Mouse (Mus musculus) megakaryocyte, adult 5-6 weeks (primary cell): ENCODE measurements at regions not wholly inside any gene's neighbourhood (a gene's known extent, or its start where the extent isn't known, plus 50 kb on each side); places are given as distances from the start of the nearest gene placed in this dataset.

ENCODE experiments used
- ATAC-seq: 2 replicates; pipeline ENCODE4 v1.8.0; 2016; ENCODE audit warnings: mild to moderate bottlenecking, inconsistent platforms; ENCODE audit not compliant: poor library complexity, severe bottlenecking

GRCm38 (mm10) chrX:99218213-99218612, 82.3 kb downstream of the Efnb1 start:
- ATAC-seq = no peak

GRCm38 (mm10) chrX:99216633-99217459, 80.9 kb downstream of the Efnb1 start:
- no peak for ATAC-seq

- ATAC-seq = no peak
Measured at GRCm38 (mm10) chrX:99215931-99216330, 80.0 kb downstream of the Efnb1 start.

- ATAC-seq = no peak
Measured at GRCm38 (mm10) chrX:99215111-99215510, 79.2 kb downstream of the Efnb1 start.

GRCm38 (mm10) chrX:99213565-99214153, 77.7 kb downstream of the Efnb1 start:
- no peak for ATAC-seq

GRCm38 (mm10) chrX:99204077-99204476, 68.1 kb downstream of the Efnb1 start:
- no peak for ATAC-seq

- ATAC-seq = no peak
Measured at GRCm38 (mm10) chrX:99201081-99201480, 65.2 kb downstream of the Efnb1 start.

- ATAC-seq = no peak
Measured at GRCm38 (mm10) chrX:99199669-99200068, 63.7 kb downstream of the Efnb1 start.

- ATAC-seq = peak; percentile 79
Measured at GRCm38 (mm10) chrX:99198961-99199631, 63.2 kb downstream of the Efnb1 start.
